Mouse (Mus musculus) heart, postnatal 25 days (tissue): ENCODE measurements at regions not wholly inside any gene's neighbourhood (a gene's known extent, or its start where the extent isn't known, plus 50 kb on each side); places are given as distances from the start of the nearest gene placed in this dataset.

Source experiments
- DNase-seq: peaks from one replicate; pipeline ENCODE4 v3.0.0; 2022; ENCODE audit warnings: low spot score
- intact Hi-C: fragments of 180-260 bp; cut with DNase I; formaldehyde crosslinking; loops from one replicate; pipeline ENCODE4 v1.15.1; 2025

GRCm38 (mm10) chr13:5202736-5203135 lies 593.8 kb upstream of the Akr1e1 start:
- intact Hi-C loops = no loop called here

GRCm38 (mm10) chr13:5204143-5204542 lies 595.2 kb upstream of the Akr1e1 start:
- intact Hi-C loops = no loop called here
- no peak for DNase-seq

More at GRCm38 (mm10) chr13:5202736-5203135, 593.8 kb upstream of the Akr1e1 start:
- no peak for DNase-seq

DNA sequence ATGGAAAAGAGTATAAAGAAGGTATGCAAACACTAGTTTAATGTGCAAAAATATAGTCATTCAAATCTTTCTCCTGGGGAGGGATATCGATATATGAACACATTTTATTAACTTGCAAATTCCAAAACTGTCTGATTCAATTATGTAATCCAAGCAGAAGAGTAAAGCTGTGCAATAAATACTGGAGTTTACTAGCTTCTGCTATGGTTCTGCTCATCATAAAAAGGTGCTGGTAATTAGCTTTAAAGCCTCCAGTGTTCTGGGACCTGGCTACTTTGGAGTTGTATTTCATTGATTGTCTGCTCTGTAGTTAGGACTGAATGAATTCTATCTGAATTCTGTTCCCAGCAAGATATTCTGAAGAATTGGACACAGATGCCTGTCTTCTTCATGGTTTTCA lies 602.7 kb upstream of the Akr1e1 start:
- intact Hi-C loops = no loop called here
- DNase-seq = no peak

- intact Hi-C loops = no loop called here
- no peak for DNase-seq
Measured at GRCm38 (mm10) chr13:5229476-5229875, 620.5 kb upstream of the Akr1e1 start.

GRCm38 (mm10) chr13:5234232-5234631 lies 625.3 kb upstream of the Akr1e1 start:
- intact Hi-C loops = no loop called here
- no peak for DNase-seq

- intact Hi-C loops = no loop called here
- no peak for DNase-seq
Measured at GRCm38 (mm10) chr13:5235391-5235790, 625.9 kb upstream of the Klf6 start.

- intact Hi-C loops = no loop called here
- DNase-seq = no peak
Measured at GRCm38 (mm10) chr13:5240541-5240940, 620.7 kb upstream of the Klf6 start.

- intact Hi-C loops = no loop called here
- DNase-seq = no peak
Measured at GRCm38 (mm10) chr13:5242782-5243181, 618.5 kb upstream of the Klf6 start.

- intact Hi-C loops = no loop called here
- no peak for DNase-seq
Measured at GRCm38 (mm10) chr13:5248671-5249391, 612.5 kb upstream of the Klf6 start.

DNA sequence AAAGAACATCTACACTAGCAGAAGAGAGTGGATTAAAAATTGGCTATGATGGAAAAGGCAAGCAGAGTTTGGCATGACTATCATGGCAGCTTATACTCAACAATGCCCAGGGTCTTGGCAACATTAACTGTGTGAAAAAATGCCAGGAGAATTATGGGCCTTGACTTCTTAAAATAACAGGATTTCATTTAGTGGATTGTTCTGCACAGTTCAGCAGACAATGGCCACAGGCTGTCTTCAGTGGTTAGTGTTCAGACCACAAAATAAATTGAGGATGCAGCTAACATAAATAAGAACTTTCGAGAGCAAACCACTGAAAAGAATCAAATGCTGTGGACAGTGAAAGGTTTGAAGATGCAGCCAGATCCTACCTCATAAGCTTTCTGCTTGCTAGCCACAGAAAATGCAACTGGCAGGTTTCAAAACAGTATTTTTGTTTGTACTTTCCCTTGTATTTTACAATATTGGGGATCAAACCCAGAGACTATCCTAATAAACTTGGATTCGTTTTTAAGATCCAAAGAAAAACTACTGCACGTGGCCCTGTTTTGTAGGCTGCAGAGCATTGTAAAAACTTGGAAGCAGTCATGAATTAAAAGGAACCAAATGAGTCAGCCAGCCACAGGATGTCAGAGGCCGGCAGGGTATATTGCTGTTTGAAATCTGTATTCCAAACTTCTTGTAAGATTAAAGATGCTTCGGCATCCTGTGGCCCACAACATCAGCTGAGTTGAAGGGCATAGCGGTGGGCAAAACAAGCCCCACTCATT lies 603.2 kb upstream of the Klf6 start:
- DNase-seq = no peak
- intact Hi-C loops = no loop called here

GRCm38 (mm10) chr13:5259760-5260159 lies 601.5 kb upstream of the Klf6 start:
- DNase-seq = no peak
- intact Hi-C loops = loop anchor here (5.0 to 10.0 kb wide), 2 partner anchors 55 to 88 kb away; no protein-coding TSS in a partner anchor

DNA sequence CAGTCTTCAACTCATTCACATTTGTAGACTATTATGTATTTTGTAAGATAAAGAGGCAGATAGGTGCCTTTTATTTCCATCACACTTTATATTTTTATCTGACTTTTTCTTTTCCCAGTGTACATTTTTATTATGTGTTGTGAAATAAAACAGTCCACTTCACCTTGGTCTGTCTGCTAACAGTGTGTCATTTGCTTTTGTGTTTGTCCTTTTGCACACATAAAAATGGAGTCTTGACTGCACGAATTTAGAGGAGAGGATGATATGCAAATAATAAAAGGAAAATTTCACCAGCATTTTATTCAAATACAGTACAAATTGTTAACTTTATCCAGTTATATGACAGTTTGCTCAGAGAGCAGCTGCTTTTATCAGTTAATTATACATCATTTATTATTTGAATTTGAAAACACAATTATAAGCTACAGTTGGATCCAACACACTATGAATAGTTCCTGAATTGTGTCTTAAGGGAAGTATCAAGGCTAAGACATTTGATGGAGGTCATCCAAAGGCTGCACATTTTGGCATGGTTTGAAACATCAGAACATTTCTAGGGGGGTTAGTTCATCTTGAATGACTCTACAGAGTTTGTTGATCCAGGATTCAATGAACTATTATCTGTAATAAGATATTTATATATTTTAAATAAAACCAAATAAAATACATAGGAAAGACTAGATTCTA lies 588.6 kb upstream of the Klf6 start:
- intact Hi-C loops = no loop called here
- DNase-seq = no peak

DNA sequence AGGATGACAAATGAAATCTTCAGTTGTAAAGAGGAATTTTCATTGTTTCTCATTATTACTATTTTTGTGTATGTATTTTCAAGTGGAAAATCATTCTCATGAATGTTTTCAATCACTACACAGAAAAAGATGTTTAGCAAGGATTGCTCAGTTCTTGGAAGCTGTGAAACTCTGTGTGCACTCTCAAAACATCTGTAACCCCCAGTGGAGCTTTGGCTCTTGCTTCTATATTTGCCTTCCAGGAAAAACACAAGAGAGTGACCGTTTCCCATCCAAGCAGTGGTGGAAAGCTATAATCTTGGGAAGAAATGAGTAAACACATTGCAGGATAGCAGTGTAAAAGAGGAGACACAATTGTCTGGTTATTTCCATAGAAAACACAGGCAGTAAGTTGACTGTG lies 584.7 kb upstream of the Klf6 start:
- DNase-seq = no peak
- intact Hi-C loops = no loop called here

GRCm38 (mm10) chr13:5289753-5290449 lies 571.4 kb upstream of the Klf6 start:
- DNase-seq = no peak
- intact Hi-C loops = no loop called here

DNA sequence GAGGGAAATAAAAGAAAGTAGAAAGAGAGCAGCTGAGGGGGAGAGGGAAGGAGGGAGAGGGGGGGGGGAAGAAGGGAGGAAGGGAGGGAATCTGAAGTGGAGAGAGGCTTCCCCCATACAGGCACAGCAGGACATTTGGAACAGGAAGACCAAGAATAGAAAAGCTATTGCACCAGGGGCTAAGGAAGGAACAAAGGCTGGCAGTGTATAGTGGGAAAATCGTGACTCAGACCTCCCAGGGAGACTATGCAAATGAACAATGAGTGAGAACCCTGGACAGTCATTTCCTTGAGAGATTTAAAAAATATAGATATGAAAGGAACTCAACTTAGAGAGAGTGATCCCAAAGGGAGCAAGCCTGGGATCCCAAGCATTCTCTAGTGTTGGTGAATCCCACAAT lies 559.1 kb upstream of the Klf6 start:
- intact Hi-C loops = loop anchor here (10.0 kb wide), 1 partner anchor 293 kb away; no protein-coding TSS in a partner anchor
- peak; percentile 5 for DNase-seq

GRCm38 (mm10) chr13:5306688-5307087 lies 554.6 kb upstream of the Klf6 start:
- DNase-seq = no peak
- intact Hi-C loops = loop anchor here (10.0 kb wide), 1 partner anchor 288 kb away; no protein-coding TSS in a partner anchor

GRCm38 (mm10) chr13:5313297-5313696 lies 548.0 kb upstream of the Klf6 start:
- no peak for DNase-seq
- intact Hi-C loops = loop anchor here (10.0 kb wide), 2 partner anchors 48 to 648 kb away; no protein-coding TSS in a partner anchor

DNA sequence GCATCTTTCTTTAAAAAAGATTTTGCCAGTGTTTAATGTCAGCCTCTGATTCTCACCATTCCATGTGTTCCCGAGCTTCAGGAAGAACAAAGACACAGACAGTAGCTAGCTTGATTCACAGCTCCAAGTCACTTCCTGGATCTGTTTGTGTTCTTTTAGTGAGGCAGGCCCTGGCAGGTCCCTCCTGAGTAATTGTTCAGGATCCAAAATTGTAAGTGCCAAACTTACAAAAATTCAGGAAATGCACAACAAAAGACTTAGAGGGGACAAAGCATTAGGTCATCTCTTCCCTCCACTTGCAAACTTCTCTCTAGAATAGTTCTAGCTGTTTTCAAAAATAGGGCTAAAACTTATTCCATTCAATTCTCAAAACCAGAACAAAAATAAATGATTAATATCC lies 546.3 kb upstream of the Klf6 start:
- DNase-seq = peak; percentile 8
- intact Hi-C loops = loop anchor here (5.0 to 10.0 kb wide), 3 partner anchors 50 to 650 kb away; no protein-coding TSS in a partner anchor

DNA sequence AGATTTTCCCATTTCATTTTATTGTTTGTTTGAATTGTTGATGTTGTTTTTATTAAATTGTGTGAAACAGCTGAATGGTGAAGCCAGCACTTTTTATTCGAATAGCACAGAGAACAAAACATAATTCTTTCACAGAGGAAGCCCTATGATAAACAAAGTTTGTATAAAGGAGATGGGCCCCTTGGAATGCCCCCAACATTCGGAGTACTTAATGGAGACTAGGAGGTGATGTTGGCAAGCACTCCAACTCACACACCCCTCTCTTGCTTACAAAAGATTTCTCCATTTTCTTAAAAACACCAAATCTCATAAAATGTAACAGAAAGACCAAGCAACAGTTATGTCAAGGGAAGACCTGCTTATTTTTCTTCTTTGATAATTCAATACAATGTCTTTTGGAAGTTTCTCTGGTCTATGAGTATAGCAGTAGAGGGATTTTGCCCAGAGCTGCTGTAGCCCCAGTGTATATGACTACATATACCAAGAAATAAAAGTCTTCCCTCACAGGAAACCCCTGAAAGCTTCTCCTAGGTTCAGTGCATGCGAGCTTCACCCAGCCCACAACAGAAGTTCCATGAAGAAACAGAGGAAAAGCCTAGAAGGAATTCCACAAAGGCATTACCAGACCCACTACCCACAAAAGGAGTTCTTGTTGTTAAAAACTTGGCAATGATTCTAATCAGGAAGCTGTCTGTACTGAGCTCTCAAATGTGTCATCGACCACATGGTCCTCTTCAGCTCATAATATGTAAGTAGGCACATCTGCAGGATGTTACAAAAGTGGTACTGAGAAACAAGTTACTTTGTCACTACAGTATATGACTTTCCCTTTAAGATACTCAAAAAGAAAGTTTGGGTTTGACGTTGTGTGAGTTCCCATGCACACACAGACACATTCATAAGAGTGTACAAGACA lies 543.1 kb upstream of the Klf6 start:
- no peak for DNase-seq
- intact Hi-C loops = loop anchor here (5.0 to 10.0 kb wide), 3 partner anchors 53 to 653 kb away; no protein-coding TSS in a partner anchor
